Mouse (Mus musculus) midbrain, embryonic 16.5 days (tissue): ENCODE data around the gene Acot5. TPM values are rescaled to one million over a fixed set of nuclear protein-coding genes. Genes with fewer than 3 reads are reported as not detected.
"Not testable (repeated sequence)": the region's sequence is repeated elsewhere in the genome, so short reads cannot be mapped to it uniquely, and the experiment has no call there.

Experiments
- ATAC-seq: fragments of 200-750 bp; cut with Nextera tagmentation; 2 replicates; pipeline ENCODE4 v1.8.0; 2017; ENCODE audit warnings: moderate TSS enrichment
- H3K27ac ChIP-seq: fragments of 300-500 bp; sonication (generic); 2 replicates; pipeline ENCODE4 v1.5.1; 2014; ENCODE audit warnings: mild to moderate bottlenecking, low read length, mixed read lengths
- H3K27me3 ChIP-seq: fragments of 300-500 bp; sonication (generic); 2 replicates; pipeline ENCODE4 v1.6.1; 2014; ENCODE audit warnings: low read depth, low read length, mixed read lengths; ENCODE audit not compliant: control insufficient read depth, insufficient read depth
- H3K36me3 ChIP-seq: fragments of 300-500 bp; sonication (generic); 2 replicates; pipeline ENCODE4 v1.6.1; 2014; ENCODE audit warnings: mild to moderate bottlenecking, low read length, moderate library complexity, mixed read lengths; ENCODE audit not compliant: control insufficient read depth, insufficient read depth
- H3K4me1 ChIP-seq: fragments of 300-500 bp; sonication (generic); 2 replicates; pipeline ENCODE4 v1.6.1; 2014; ENCODE audit warnings: mild to moderate bottlenecking, low read length, mixed read lengths; ENCODE audit not compliant: control insufficient read depth, insufficient read depth
- H3K4me2 ChIP-seq: fragments of 300-500 bp; sonication (generic); 2 replicates; pipeline ENCODE4 v1.6.1; 2014; ENCODE audit warnings: mild to moderate bottlenecking, low read length, mixed read lengths
- H3K4me3 ChIP-seq: fragments of 300-500 bp; sonication (generic); 2 replicates; pipeline ENCODE4 v1.5.1; 2014; ENCODE audit warnings: low read depth, mild to moderate bottlenecking, low read length, moderate library complexity, mixed read lengths
- H3K9ac ChIP-seq: fragments of 300-500 bp; sonication (generic); 2 replicates; pipeline ENCODE4 v1.6.1; 2014; ENCODE audit warnings: low read depth, low read length, mixed read lengths
- H3K9me3 ChIP-seq: fragments of 300-500 bp; sonication (generic); replicated peaks from 2 replicates; pipeline ENCODE4 v1.6.1; 2014; ENCODE audit warnings: mild to moderate bottlenecking, low read length, mixed read lengths; ENCODE audit not compliant: control insufficient read depth, poor library complexity, severe bottlenecking
- WGBS: fragments of 180-500 bp; shearing (Covaris S2); extraction: QIAGEN DNeasy Blood & Tissue Kit; methylation state at CpG from one replicate; pipeline ENCODE4 v1.1.7; 2014; 5-methylcytosine and 5-hydroxymethylcytosine counted together
- polyA plus RNA-seq: library from polyadenylated mRNA; unstranded; fragments of >200 nt; fragmentation: Nextera tagmentation; extraction: Ambion mirVana; gene quantifications from 2 replicates; pipeline ENCODE4 v1.2.1, GENCODE M21; 2015

Gene Acot5
- polyA plus RNA-seq, 1 experiment from 2014 or later, result 0.31 TPM

DNA sequence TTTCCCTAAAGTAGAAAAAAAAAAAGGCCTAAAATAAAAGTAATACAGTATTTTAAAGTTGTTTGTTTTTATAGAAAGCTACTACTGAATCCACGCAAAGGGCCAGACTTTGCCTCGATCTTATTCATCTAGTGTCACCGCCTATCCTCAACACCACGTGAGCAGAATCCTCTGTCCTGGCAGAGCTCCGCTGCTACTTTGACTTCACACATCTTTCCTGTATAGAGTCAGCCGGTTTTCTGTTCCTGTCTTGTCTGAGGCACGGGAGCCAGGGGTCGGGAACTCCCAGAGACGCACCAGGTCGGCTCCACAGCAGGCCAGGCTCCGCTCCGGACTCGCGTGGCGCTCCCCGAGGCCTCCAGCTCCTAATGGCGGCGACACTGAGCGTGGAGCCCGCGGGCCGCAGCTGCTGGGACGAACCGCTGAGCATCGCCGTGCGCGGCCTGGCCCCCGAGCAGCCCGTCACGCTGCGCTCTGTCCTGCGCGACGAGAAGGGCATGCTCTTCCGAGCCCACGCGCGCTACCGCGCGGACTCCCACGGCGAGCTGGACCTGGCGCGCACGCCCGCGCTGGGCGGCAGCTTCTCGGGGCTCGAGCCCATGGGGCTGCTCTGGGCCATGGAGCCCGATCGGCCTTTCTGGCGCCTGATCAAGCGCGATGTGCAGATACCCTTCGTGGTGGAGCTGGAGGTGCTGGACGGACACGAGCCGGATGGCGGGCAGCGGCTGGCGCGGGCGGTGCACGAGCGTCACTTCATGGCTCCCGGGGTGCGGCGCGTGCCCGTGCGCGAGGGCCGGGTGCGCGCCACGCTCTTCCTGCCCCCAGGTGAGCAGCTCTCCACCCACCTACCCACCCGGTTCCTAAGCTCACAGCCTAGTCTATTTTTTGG is 31.7 kb downstream of the Acot5 start, which contains the start of gene Acot6:
Gene Acot6, plus strand, starts transcription at position 51 of the 889 bp plus-strand sequence.
- Histone ChIP-seq H3K4me3 (peak within 1 kb of the TSS; percentile 57), H3K27ac (peak within 1 kb of the TSS; percentile 73), H3K4me2 (peak within 1 kb of the TSS; percentile 82), H3K9ac (peak within 1 kb of the TSS; percentile 73)
- not testable (repeated sequence) for H3K27me3 ChIP-seq, H3K36me3 ChIP-seq, H3K9me3 ChIP-seq, H3K4me1 ChIP-seq
- under 1% methylated on average over 70 of the region's 80 CpGs for WGBS
- ATAC-seq, result peak; percentile 80

DNA sequence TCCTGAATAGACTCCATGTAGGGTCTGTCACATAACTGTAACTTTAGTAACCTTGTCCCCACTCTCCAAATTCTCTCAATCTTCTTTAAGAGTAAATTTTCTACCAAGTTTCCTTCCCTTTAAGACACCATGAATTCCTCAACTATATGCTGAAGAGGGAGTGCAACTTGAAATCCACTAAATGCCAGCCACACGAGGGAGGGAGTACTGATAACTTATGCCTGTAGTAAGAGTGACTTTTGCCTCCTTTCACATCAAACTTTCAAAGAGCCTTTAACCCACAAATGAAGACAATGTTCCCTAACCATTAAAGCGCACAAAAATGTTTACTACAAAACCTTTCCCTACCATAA is 32.3 kb downstream of the Acot5 start:
- Histone ChIP-seq H3K36me3 (no peaks in the 10 kb centered on the region), H3K4me2 (peak overlapping the region; percentile 82), H3K9me3 (no peaks in the 10 kb centered on the region), H3K4me3 (peak overlapping the region; percentile 57), H3K27me3 (no peaks in the 10 kb centered on the region), H3K4me1 (no peaks in the 10 kb centered on the region), H3K9ac (no peak overlapping the region), H3K27ac (no peak overlapping the region)
- 55% methylated on average over 2 of the region's 2 CpGs for WGBS
- ATAC-seq, result no peak

DNA sequence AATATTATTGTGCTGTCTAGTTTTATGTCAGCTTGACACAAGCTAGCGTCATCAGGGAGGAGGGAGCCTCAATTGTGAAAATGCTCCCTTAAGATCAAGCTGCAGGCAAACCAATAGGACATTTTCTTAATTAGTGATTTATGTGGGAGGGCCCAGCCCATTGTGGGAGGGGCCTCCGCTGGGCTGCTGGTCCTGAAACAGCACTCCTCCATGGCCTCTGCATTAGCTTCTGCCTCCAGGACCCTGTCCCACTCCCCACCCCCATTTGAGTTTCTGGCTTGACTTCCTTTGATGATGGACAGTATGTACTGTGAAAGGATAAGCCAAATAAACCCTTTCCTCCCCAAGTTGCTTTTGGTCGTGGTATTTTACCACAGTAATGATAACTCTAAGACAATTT is 37.9 kb downstream of the Acot5 start:
- H3K27ac ChIP-seq, result no peak overlapping the region
- H3K4me1 ChIP-seq, result no peaks in the 10 kb centered on the region
- no peaks in the 10 kb centered on the region for H3K36me3 ChIP-seq
- H3K4me3 ChIP-seq, result no peak overlapping the region
- 88% methylated on average over 3 of the region's 3 CpGs for WGBS
- no peaks in the 10 kb centered on the region for H3K27me3 ChIP-seq
- ATAC-seq, result no peak
- no peak overlapping the region for H3K9ac ChIP-seq
- no peaks in the 10 kb centered on the region for H3K9me3 ChIP-seq
- H3K4me2 ChIP-seq, result no peak overlapping the region

DNA sequence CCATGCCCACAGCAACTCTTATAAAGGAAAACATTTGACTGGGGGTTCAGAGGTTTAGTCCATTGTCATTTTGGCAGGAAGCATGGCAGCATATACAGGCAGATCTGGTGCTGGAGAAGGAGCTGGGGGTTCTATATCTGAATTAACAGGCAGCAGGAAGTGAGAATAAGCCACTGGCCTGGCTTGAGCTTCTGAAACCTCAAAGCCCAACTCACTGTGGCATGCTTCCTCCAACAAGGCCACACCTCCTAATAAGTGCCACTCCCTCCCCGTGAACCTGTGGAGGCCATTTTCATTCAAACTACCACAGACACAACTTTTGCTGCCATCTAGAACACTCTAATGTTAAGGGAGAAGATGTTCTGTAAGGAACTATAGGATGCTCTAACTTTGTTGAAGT is 38.6 kb downstream of the Acot5 start:
- ATAC-seq, result no peak
- no peaks in the 10 kb centered on the region for H3K4me1 ChIP-seq
- no peaks in the 10 kb centered on the region for H3K27me3 ChIP-seq
- no peak overlapping the region for H3K4me3 ChIP-seq
- no peak overlapping the region for H3K27ac ChIP-seq
- WGBS, result 88% methylated on average over 1 of the region's 1 CpGs
- H3K4me2 ChIP-seq, result no peak overlapping the region
- H3K9me3 ChIP-seq, result no peaks in the 10 kb centered on the region
- H3K36me3 ChIP-seq, result no peaks in the 10 kb centered on the region
- H3K9ac ChIP-seq, result no peak overlapping the region

DNA sequence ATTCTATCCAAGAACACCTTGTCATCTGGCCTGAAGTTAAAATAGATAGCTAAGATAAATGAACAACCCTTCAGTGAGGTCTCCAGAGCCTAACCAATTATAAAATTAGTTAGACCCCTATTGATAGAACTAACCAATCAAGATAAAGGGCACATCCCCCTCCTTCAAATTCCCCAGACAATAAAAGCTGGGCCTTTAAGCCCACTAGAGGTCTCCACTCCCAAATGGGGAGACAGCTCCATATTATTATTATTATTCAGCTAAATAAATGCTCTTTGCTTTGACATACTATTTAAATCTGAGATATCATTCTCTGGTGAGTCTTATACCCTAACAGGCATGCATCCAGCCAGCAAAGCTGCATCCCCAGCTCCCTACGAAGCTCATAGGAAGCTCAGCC is 40.8 kb downstream of the Acot5 start:
- ATAC-seq, result no peak
- no peaks in the 10 kb centered on the region for H3K27me3 ChIP-seq
- H3K4me3 ChIP-seq, result no peak overlapping the region
- peaks cover 2% of the 10 kb centered on the region for H3K4me1 ChIP-seq
- H3K27ac ChIP-seq, result no peak overlapping the region
- no peaks in the 10 kb centered on the region for H3K36me3 ChIP-seq
- WGBS, result 90% methylated on average over 1 of the region's 1 CpGs
- H3K9me3 ChIP-seq, result no peaks in the 10 kb centered on the region
- no peak overlapping the region for H3K9ac ChIP-seq
- no peak overlapping the region for H3K4me2 ChIP-seq

DNA sequence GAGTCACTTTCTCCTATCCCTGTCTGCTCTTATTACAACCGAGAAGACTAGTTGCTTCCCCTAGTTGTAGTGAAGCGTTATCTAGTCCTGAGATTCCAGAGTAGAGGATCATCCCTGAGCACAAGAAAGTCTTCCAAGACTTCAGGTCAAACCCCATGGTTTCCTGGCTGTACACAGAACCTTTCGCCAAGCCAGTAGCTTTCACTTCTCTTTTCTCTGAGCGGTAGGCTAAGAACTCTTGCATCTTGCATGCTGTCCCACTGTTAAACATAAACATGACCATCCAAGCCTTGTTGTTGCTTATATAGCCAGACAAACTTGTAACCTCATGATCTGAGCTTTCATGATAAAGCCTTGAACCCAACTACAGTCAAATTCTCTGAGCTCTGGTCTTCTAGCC is 41.7 kb downstream of the Acot5 start:
- Histone ChIP-seq H3K27me3 (no peaks in the 10 kb centered on the region), H3K4me2 (no peak overlapping the region), H3K9ac (no peak overlapping the region), H3K9me3 (no peaks in the 10 kb centered on the region), H3K4me3 (no peak overlapping the region), H3K36me3 (no peaks in the 10 kb centered on the region), H3K27ac (no peak overlapping the region), H3K4me1 (peaks cover 10% of the 10 kb centered on the region)
- 93% methylated on average over 4 of the region's 4 CpGs for WGBS
- ATAC-seq, result no peak

DNA sequence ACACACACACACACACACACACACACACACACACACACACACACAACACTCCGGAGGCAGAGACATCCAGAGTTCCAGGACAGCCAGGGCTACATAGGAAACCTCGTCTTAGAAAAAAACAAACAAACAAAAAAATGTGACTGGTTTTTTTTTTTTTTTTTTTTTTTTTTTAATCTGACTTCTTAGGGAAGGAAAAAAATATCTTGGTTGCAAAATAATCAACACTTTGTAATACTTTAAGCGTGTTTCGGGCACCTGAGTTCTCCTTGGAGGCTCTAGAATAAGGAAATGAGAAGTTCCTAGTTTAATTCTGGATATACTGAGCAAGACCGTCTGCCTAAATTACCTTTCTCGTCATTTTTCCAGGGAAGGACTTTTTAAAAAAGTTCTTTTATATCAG is 44.6 kb downstream of the Acot5 start:
- no peak for ATAC-seq
- H3K36me3 ChIP-seq, result no peaks in the 10 kb centered on the region
- WGBS, result 50% methylated on average over 6 of the region's 6 CpGs

DNA sequence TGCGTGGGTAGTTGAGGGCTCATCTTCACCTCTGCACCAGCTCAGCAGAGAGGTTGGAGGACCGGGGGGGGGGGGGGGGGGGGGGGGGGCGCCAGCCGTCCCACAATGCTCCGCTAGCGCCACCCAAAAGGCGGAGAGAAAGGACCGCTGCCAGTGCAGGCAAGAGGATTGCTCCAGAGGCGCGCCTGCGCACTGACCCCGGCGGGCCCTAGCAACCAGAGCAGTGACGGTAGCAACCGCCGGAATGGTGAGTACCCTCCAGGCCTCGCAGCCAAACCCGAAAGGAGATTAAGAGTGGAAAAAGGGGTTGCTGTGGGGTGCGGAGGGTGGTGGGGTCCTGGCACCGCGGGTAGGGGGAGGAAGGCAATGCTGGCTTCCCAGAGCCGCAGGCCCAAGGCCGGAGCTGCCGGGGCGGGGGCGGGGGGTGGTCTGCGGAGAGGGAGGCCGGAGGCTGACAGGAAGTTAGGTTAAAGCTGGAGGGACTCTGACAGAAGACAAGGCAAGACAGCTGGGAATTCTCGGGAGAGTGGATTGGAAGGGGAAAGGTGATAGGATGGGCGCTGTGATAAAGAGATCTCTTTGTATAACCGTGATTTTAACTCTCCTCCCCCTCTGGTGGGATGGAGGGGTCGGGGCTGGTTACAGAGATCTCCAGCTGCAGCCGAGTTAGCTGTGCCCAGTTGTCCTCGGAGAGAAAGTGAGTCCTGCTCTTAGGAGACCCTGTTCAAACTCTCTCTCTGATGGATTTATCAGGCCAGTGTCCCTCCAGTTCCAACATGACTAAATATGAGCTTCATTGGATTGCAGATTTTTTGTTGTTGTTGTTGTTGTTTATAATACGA is 45.2 kb downstream of the Acot5 start, which contains the start of gene Dnal1:
Gene Dnal1, plus strand, starts transcription at position 214 of the 842 bp plus-strand sequence.
- Histone ChIP-seq H3K27me3 (no peaks in the 10 kb centered on the region), H3K4me3 (peak within 1 kb of the TSS; percentile 70), H3K9me3 (no peaks in the 10 kb centered on the region), H3K4me1 (peaks cover 10% of the 10 kb centered on the region), H3K36me3 (no peaks in the 10 kb centered on the region), H3K4me2 (peak within 1 kb of the TSS; percentile 53), H3K9ac (peak within 1 kb of the TSS; percentile 76), H3K27ac (peak within 1 kb of the TSS; percentile 77)
- peak; percentile 97 for ATAC-seq
- 3% methylated on average over 29 of the region's 35 CpGs for WGBS

More for the DNA sequence above, 44.6 kb downstream of the Acot5 start:
- Histone ChIP-seq H3K9me3 (no peaks in the 10 kb centered on the region), H3K4me2 (peak overlapping the region; percentile 53), H3K27ac (no peak overlapping the region), H3K9ac (no peak overlapping the region; the same call in 1 of the 2 replicates), H3K4me1 (peaks cover 10% of the 10 kb centered on the region), H3K27me3 (no peaks in the 10 kb centered on the region), H3K4me3 (peak overlapping the region; percentile 70)

DNA sequence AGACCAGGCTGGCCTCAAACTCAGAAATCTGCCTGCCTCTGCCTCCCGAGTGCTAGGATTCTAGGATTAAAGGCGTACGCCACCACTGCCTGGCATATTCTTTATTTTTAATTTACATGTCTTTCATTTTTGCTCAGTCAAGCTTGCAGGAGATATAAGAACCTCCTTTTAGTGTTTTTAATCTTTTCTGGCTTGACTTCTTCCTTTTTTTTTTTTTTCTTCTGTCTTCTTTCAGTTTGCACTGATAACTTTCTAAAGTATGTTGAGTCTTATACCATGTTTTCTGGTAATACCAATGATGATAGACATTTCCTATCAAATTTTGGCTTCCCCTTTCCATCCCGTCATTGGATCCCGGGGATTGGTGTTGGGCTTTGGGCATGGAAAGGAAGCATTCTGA is 50.5 kb downstream of the Acot5 start:
- H3K27me3 ChIP-seq, result no peaks in the 10 kb centered on the region
- 93% methylated on average over 5 of the region's 5 CpGs for WGBS

More for the DNA sequence above, 50.5 kb downstream of the Acot5 start:
- Histone ChIP-seq H3K36me3 (no peaks in the 10 kb centered on the region), H3K9me3 (no peaks in the 10 kb centered on the region), H3K27ac (no peak overlapping the region), H3K9ac (no peak overlapping the region), H3K4me2 (no peak overlapping the region), H3K4me1 (peaks cover 10% of the 10 kb centered on the region), H3K4me3 (no peak overlapping the region)
- ATAC-seq, result no peak
